8 mouse cellular contexts compared by ENCODE assay signal in the genomic region with DNA sequence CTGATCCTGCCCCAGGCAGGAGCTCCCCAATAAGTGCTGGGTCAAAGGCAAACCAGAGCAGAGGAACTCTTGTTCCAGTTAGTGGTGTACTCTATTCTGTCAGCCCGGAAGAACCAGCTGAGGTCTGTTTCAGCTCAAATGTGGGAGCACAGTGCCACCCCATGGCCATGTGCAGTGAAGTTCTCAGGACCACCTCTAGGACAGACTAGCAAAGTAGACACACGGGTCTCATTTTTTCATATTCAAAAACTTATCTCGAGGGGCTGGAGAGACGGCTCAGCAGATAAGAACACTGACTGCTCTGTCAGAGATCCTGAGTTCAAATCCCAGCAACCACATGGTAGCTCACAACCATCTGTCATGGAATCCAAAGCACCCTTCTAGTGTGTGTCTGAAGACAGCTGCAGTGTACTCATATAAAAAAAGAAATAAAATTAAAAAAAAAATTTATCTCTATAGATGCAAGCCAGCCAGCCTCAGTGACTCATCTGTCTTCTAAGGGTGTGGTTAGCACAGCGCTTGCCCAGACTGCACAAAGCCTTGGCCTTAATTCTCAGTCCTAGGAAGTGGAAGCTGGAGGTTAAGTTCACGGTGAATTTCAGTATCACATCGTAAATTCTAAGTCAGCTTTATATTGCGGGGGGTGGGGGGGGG. TPM values are rescaled to one million over a fixed set of nuclear protein-coding genes. Genes with fewer than 3 reads are reported as not detected.
DNase-seq lines count a peak whose midpoint lies in the region; ATAC-seq and TF ChIP-seq lines count a peak whose summit lies in the region.

No protein-coding gene starts in this region.

- H3K4me2 ChIP-seq in embryonic facial prominence, embryonic 14.5 days (ENCODE audit: low read depth, low read length), result no peak overlapping the region

- H3K9ac ChIP-seq in embryonic facial prominence, embryonic 14.5 days (ENCODE audit: low read depth, low read length), result no peak overlapping the region

- peaks cover 15% of the 10 kb centered on the region for H3K27me3 ChIP-seq in G1E (ENCODE audit: insufficient read depth, low read length)
- peaks cover 11% of the 10 kb centered on the region for H3K27me3 ChIP-seq in embryonic facial prominence, embryonic 14.5 days (replicated peaks; ENCODE audit: control insufficient read depth, insufficient read depth, low read length)

- WGBS in embryonic facial prominence, embryonic 14.5 days, result 39% methylated on average over 8 of the region's 8 CpGs

- TF ChIP-seq CTCF in G1E (IDR thresholded peaks at IDR 0.05; ENCODE audit: low read depth, low read length), result peak; percentile 40

- H3K36me3 ChIP-seq in G1E (replicated peaks), result peaks cover 24% of the 10 kb centered on the region
- peaks cover 9% of the 10 kb centered on the region; the same call in 1 of the 2 replicates for H3K36me3 ChIP-seq in embryonic facial prominence, embryonic 14.5 days (ENCODE audit: control insufficient read depth, insufficient read depth, low read length)

- no peaks in the 10 kb centered on the region for H3K9me3 ChIP-seq in G1E (replicated peaks)
- 0 out of 2 replicates have a peak, but pooled peaks cover 5% of the 10 kb centered on the region for H3K9me3 ChIP-seq in embryonic facial prominence, embryonic 14.5 days (ENCODE audit: control insufficient read depth, low read length)

- peak; percentile 60 for DNase-seq in G1E (ENCODE audit: low spot score)
- DNase-seq in adrenal gland, postnatal 36 days, result peak; percentile 73 to 81
- DNase-seq in embryonic facial prominence, embryonic 14.5 days (ENCODE audit: low spot score), result peak; percentile 82
- peak; percentile 46 for DNase-seq in heart, postnatal 25 days (ENCODE audit: low spot score)
- DNase-seq in layer of hippocampus, adult 9-11 months, result peak; percentile 78
- DNase-seq in lung, postnatal 25 days (ENCODE audit: low spot score), result peak; percentile 78
- peak; percentile 86 to 90 for DNase-seq in right cerebral cortex, postnatal 10 days (ENCODE audit: low spot score in 2 of 2)
- peak; percentile 66 to 79 for DNase-seq in urinary bladder, postnatal 36 days (ENCODE audit: low spot score in 2 of 2)

- peaks cover 38% of the 10 kb centered on the region for H3K4me1 ChIP-seq in G1E (ENCODE audit: insufficient read depth, low read depth, low read length)
- H3K4me1 ChIP-seq in embryonic facial prominence, embryonic 14.5 days (ENCODE audit: control insufficient read depth, insufficient read depth, low read length), result peaks cover 9% of the 10 kb centered on the region; the same call in 1 of the 2 replicates

- intact Hi-C loops in heart, postnatal 25 days (cut with DNase I), result loop anchor here (2.0 kb wide), 1 partner anchor 21 kb away; no protein-coding TSS in a partner anchor

- H3K4me3 ChIP-seq in G1E (ENCODE audit: low read depth, low read length), result no peak overlapping the region
- H3K4me3 ChIP-seq in embryonic facial prominence, embryonic 14.5 days (ENCODE audit: low read depth, low read length), result no peak overlapping the region

- peak; percentile 46; the same call in 1 of the 2 replicates for ATAC-seq in G1E (ENCODE audit: extremely low read depth, insufficient number of reproducible peaks, low FRiP score, poor library complexity, severe bottlenecking)
- ATAC-seq in embryonic facial prominence, embryonic 14.5 days (ENCODE audit: low read depth), result peak; percentile 54; the same call in 1 of the 2 replicates

- no peak overlapping the region for H3K27ac ChIP-seq in embryonic facial prominence, embryonic 14.5 days (replicated peaks; ENCODE audit: low read depth, low read length)

RNA-seq across cellular contexts. Expression of a gene that starts 6.8 kb away (rescaled TPM):
- not detected in 2 replicates for total RNA-seq in G1E (2014; fragmentation: Nextera tagmentation)
- 0.12 TPM in 1 of 2 replicates, not detected in the other for total RNA-seq in G1E (2017)
- not detected in 2 replicates for polyA plus RNA-seq in G1E (2012)
- total RNA-seq in adrenal gland, postnatal 36 days (2021), result not detected
- polyA plus RNA-seq in embryonic facial prominence, embryonic 14.5 days (2014; fragmentation: Nextera tagmentation; extraction: Ambion mirVana), result 0.12 and 0.15 TPM in 2 replicates
- total RNA-seq in heart, postnatal 25 days (2021), result not detected

RNA-seq across cellular contexts. Expression of a gene that starts 14.8 kb away (rescaled TPM):
- total RNA-seq in G1E (2014; fragmentation: Nextera tagmentation), result 95.3 and 110 TPM in 2 replicates
- 133 and 178 TPM in 2 replicates for total RNA-seq in G1E (2017)
- 187 and 274 TPM in 2 replicates for polyA plus RNA-seq in G1E (2012)
- 100 to 1,000 TPM; 103 to 123 TPM for total RNA-seq in adrenal gland, postnatal 36 days (2021)
- polyA plus RNA-seq in embryonic facial prominence, embryonic 14.5 days (2014; fragmentation: Nextera tagmentation; extraction: Ambion mirVana), result 112 and 117 TPM in 2 replicates
- 10 to 100 TPM; 74.8 to 79.9 TPM for total RNA-seq in heart, postnatal 25 days (2021)

RNA-seq across cellular contexts. Expression of a gene that starts 17.3 kb away (rescaled TPM):
- 43.9 and 58.2 TPM in 2 replicates for total RNA-seq in G1E (2014; fragmentation: Nextera tagmentation)
- total RNA-seq in G1E (2017), result 34.2 and 37.7 TPM in 2 replicates
- polyA plus RNA-seq in G1E (2012), result 41.0 and 52.4 TPM in 2 replicates
- 10 to 100 TPM; 32.1 to 45.6 TPM for total RNA-seq in adrenal gland, postnatal 36 days (2021)
- 35.1 and 36.5 TPM in 2 replicates for polyA plus RNA-seq in embryonic facial prominence, embryonic 14.5 days (2014; fragmentation: Nextera tagmentation; extraction: Ambion mirVana)
- 10 to 100 TPM; 52.1 to 52.9 TPM for total RNA-seq in heart, postnatal 25 days (2021)

RNA-seq across cellular contexts. Expression of a gene that starts 18.2 kb away (rescaled TPM):
- total RNA-seq in G1E (2014; fragmentation: Nextera tagmentation) (53.4 and 57.8 TPM in 2 replicates), G1E (2017) (36.0 and 39.1 TPM in 2 replicates)
- polyA plus RNA-seq in G1E (2012), result 32.8 and 54.3 TPM in 2 replicates
- total RNA-seq in adrenal gland, postnatal 36 days (2021), result 10 to 100 TPM; 77.4 to 80.1 TPM
- polyA plus RNA-seq in embryonic facial prominence, embryonic 14.5 days (2014; fragmentation: Nextera tagmentation; extraction: Ambion mirVana), result 77.9 and 79.7 TPM in 2 replicates
- 10 to 100 TPM; 18.0 to 19.6 TPM for total RNA-seq in heart, postnatal 25 days (2021)

RNA-seq across cellular contexts. Expression of a gene that starts 24.4 kb away (rescaled TPM):
- total RNA-seq in G1E (2014; fragmentation: Nextera tagmentation) (6.4 and 26.3 TPM in 2 replicates), G1E (2017) (31.7 and 36.5 TPM in 2 replicates)
- 77.0 and 82.0 TPM in 2 replicates for polyA plus RNA-seq in G1E (2012)
- 10 to 100 TPM; 39.2 to 42.6 TPM for total RNA-seq in adrenal gland, postnatal 36 days (2021)
- 67.4 and 68.7 TPM in 2 replicates for polyA plus RNA-seq in embryonic facial prominence, embryonic 14.5 days (2014; fragmentation: Nextera tagmentation; extraction: Ambion mirVana)
- 10 to 100 TPM; 30.5 to 32.0 TPM for total RNA-seq in heart, postnatal 25 days (2021)
